In the genomic region with DNA sequence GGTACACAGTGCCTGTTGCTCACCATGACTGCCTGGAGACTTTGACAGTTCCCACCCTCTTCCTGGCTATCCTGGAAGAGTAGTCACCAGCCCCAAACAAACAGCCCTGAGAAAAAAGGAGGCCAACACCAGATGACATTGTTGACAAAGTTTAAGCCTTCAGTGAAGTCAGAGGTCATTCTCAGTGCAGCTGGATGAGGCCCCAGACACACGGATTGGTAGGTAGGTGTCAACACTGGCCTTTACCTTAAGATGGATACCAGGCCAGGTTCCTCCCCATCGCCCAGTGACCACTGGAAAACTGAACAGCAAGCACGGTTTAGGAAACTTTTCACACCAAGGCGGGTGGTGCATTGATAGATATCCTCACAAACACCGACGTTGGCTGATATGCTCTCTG, we compare ENCODE assay signal across 8 mouse cellular contexts. TPM values are rescaled to one million over a fixed set of nuclear protein-coding genes. Genes with fewer than 3 reads are reported as not detected.
DNase-seq lines count a peak whose midpoint lies in the region; ATAC-seq and TF ChIP-seq lines count a peak whose summit lies in the region.

No protein-coding gene starts in this region.

- no peaks in the 10 kb centered on the region for H3K9me3 ChIP-seq in heart, embryonic 13.5 days
- H3K9me3 ChIP-seq in hindbrain, embryonic 12.5 days (replicated peaks) = no peaks in the 10 kb centered on the region
- H3K9me3 ChIP-seq in midbrain, embryonic 12.5 days = no peaks in the 10 kb centered on the region

- no peak for TF ChIP-seq POLR2A in bone marrow macrophage, adult 2 months (IDR thresholded peaks at IDR 0.05; ENCODE audit: borderline replicate concordance, low read depth, low read length)

- 12% methylated on average over 6 of the region's 6 CpGs for WGBS in heart, embryonic 13.5 days
- 32% methylated on average over 6 of the region's 6 CpGs for WGBS in hindbrain, embryonic 12.5 days
- WGBS in midbrain, embryonic 12.5 days = 28% methylated on average over 6 of the region's 6 CpGs

- peak overlapping the region; percentile 78 for H3K9ac ChIP-seq in heart, embryonic 13.5 days
- H3K9ac ChIP-seq in hindbrain, embryonic 12.5 days = peak overlapping the region; percentile 68; the same call in 1 of the 2 replicates
- H3K9ac ChIP-seq in midbrain, embryonic 12.5 days (replicated peaks) = peak overlapping the region; percentile 54; the same call in 1 of the 2 replicates

- H3K4me1 ChIP-seq in heart, embryonic 13.5 days = peaks cover 59% of the 10 kb centered on the region
- H3K4me1 ChIP-seq in bone marrow macrophage, adult 2 months (ENCODE audit: control insufficient read depth, insufficient read depth, low read length) = peaks cover 38% of the 10 kb centered on the region
- H3K4me1 ChIP-seq in hindbrain, embryonic 12.5 days = peaks cover 53% of the 10 kb centered on the region
- peaks cover 44% of the 10 kb centered on the region for H3K4me1 ChIP-seq in midbrain, embryonic 12.5 days

- no peak for TF ChIP-seq CTCF in bone marrow macrophage, adult 2 months (IDR thresholded peaks at IDR 0.05; ENCODE audit: low read depth, low read length)

- no peaks in the 10 kb centered on the region for H3K27me3 ChIP-seq in heart, embryonic 13.5 days (replicated peaks)
- H3K27me3 ChIP-seq in hindbrain, embryonic 12.5 days = no peaks in the 10 kb centered on the region
- H3K27me3 ChIP-seq in midbrain, embryonic 12.5 days = peaks cover 9% of the 10 kb centered on the region; the same call in 1 of the 2 replicates

- intact Hi-C loops in heart, postnatal 10 days (cut with DNase I) = no loop called here

- H3K4me2 ChIP-seq in heart, embryonic 13.5 days = peak overlapping the region; percentile 90
- peak overlapping the region; percentile 77 for H3K4me2 ChIP-seq in hindbrain, embryonic 12.5 days (replicated peaks)
- H3K4me2 ChIP-seq in midbrain, embryonic 12.5 days (replicated peaks) = peak overlapping the region; percentile 63

- no peak for ATAC-seq in heart, embryonic 13.5 days (ENCODE audit: extremely low read depth, insufficient number of reproducible peaks, low FRiP score, low TSS enrichment)
- no peak for ATAC-seq in hindbrain, embryonic 12.5 days (ENCODE audit: low FRiP score)
- no peak for ATAC-seq in midbrain, embryonic 12.5 days (ENCODE audit: low FRiP score, low read depth)
- ATAC-seq in megakaryocyte progenitor cell, adult 5-6 weeks (replicated peaks; ENCODE audit: poor library complexity) = no peak

- no peak for DNase-seq in heart, postnatal 10 days
- DNase-seq in spleen, adult 12 weeks (ENCODE audit: low spot score) = no peak
- no peak for DNase-seq in layer of hippocampus, adult 11-12 months (ENCODE audit: low spot score)

- peak overlapping the region; percentile 97 for H3K27ac ChIP-seq in heart, embryonic 13.5 days (replicated peaks)
- H3K27ac ChIP-seq in bone marrow macrophage, adult 2 months (ENCODE audit: insufficient read depth, low read depth, low read length) = no peak overlapping the region
- peak overlapping the region; percentile 84 for H3K27ac ChIP-seq in hindbrain, embryonic 12.5 days
- peak overlapping the region; percentile 80 for H3K27ac ChIP-seq in midbrain, embryonic 12.5 days (replicated peaks)

- peak overlapping the region; percentile 57 for H3K4me3 ChIP-seq in heart, embryonic 13.5 days
- 0 out of 2 replicates have a peak overlapping the region, but pooled peaks have one; percentile 10 for H3K4me3 ChIP-seq in bone marrow macrophage, adult 2 months (ENCODE audit: insufficient read depth, low read length)
- peak overlapping the region; percentile 41 for H3K4me3 ChIP-seq in hindbrain, embryonic 12.5 days
- H3K4me3 ChIP-seq in midbrain, embryonic 12.5 days = peak overlapping the region; percentile 42; the same call in 1 of the 2 replicates

- H3K36me3 ChIP-seq in heart, embryonic 13.5 days = no peaks in the 10 kb centered on the region
- no peaks in the 10 kb centered on the region for H3K36me3 ChIP-seq in hindbrain, embryonic 12.5 days
- H3K36me3 ChIP-seq in midbrain, embryonic 12.5 days = no peaks in the 10 kb centered on the region

RNA-seq across cellular contexts. Expression of a gene that starts 13.4 kb away (rescaled TPM):
- 33.1 and 37.0 TPM in 2 replicates for polyA plus RNA-seq in heart, embryonic 13.5 days (2015; fragmentation: Nextera tagmentation; extraction: Ambion mirVana)
- 10 to 100 TPM; 30.3 to 32.9 TPM for total RNA-seq in heart, postnatal 10 days (2021)
- 52.4 and 54.4 TPM in 2 replicates for polyA plus RNA-seq in bone marrow macrophage, adult 2 months (2012; ENCODE audit: insufficient read depth, insufficient read length, missing spikeins)
- 90.4 and 105 TPM in 2 replicates for polyA plus RNA-seq in hindbrain, embryonic 12.5 days (2016; fragmentation: Nextera tagmentation; extraction: Ambion mirVana)
- polyA plus RNA-seq in midbrain, embryonic 12.5 days (2016; fragmentation: Nextera tagmentation; extraction: Ambion mirVana) = 162 and 172 TPM in 2 replicates
- 14.2 and 22.2 TPM in 2 replicates for total RNA-seq in megakaryocyte progenitor cell, adult 5-6 weeks (2015)
- 38.7 and 47.8 TPM in 2 replicates for total RNA-seq in megakaryocyte progenitor cell, adult 5-6 weeks (2017)

RNA-seq across cellular contexts. Expression of a gene that starts 18.7 kb away (rescaled TPM):
- polyA plus RNA-seq in heart, embryonic 13.5 days (2015; fragmentation: Nextera tagmentation; extraction: Ambion mirVana) = 0.59 and 0.75 TPM in 2 replicates
- not detected for total RNA-seq in heart, postnatal 10 days (2021)
- not detected in 2 replicates for polyA plus RNA-seq in bone marrow macrophage, adult 2 months (2012; ENCODE audit: insufficient read depth, insufficient read length, missing spikeins)
- 0.13 TPM in 1 of 2 replicates, not detected in the other for polyA plus RNA-seq in hindbrain, embryonic 12.5 days (2016; fragmentation: Nextera tagmentation; extraction: Ambion mirVana)
- polyA plus RNA-seq in midbrain, embryonic 12.5 days (2016; fragmentation: Nextera tagmentation; extraction: Ambion mirVana) = not detected in 2 replicates
- total RNA-seq in megakaryocyte progenitor cell, adult 5-6 weeks (2015) = 1.3 and 2.3 TPM in 2 replicates
- total RNA-seq in megakaryocyte progenitor cell, adult 5-6 weeks (2017) = 0.74 and 1.8 TPM in 2 replicates

RNA-seq across cellular contexts. Expression of a gene that starts 55.3 kb away (rescaled TPM):
- polyA plus RNA-seq in heart, embryonic 13.5 days (2015; fragmentation: Nextera tagmentation; extraction: Ambion mirVana) = 22.8 and 26.3 TPM in 2 replicates
- 10 to 100 TPM; 18.1 to 25.8 TPM for total RNA-seq in heart, postnatal 10 days (2021)
- not detected in 2 replicates for polyA plus RNA-seq in bone marrow macrophage, adult 2 months (2012; ENCODE audit: insufficient read depth, insufficient read length, missing spikeins)
- polyA plus RNA-seq in hindbrain, embryonic 12.5 days (2016; fragmentation: Nextera tagmentation; extraction: Ambion mirVana) = 12.7 and 19.8 TPM in 2 replicates
- 10.9 and 15.0 TPM in 2 replicates for polyA plus RNA-seq in midbrain, embryonic 12.5 days (2016; fragmentation: Nextera tagmentation; extraction: Ambion mirVana)
- not detected in 2 replicates for total RNA-seq in megakaryocyte progenitor cell, adult 5-6 weeks (2015)
- not detected in 2 replicates for total RNA-seq in megakaryocyte progenitor cell, adult 5-6 weeks (2017)

Comparison
In these comparisons a context has a peak if more than half of its experiments do, and no peak if none do; other contexts are left out.
1. RNA of a gene that starts 55.3 kb away (polyA plus RNA-seq): 22.8 to 26.3 TPM in heart, embryonic 13.5 days, 10.9 to 15.0 TPM in midbrain, embryonic 12.5 days and 12.7 to 19.8 TPM in hindbrain, embryonic 12.5 days; not detected in bone marrow macrophage, adult 2 months; every median in the first group is over 10 times any median in the second.
2. Peak in every context shown above with its lines, with median percentiles within 50 percentile points of each other: H3K4me2 ChIP-seq, H3K4me3 ChIP-seq and H3K9ac ChIP-seq.